Mouse (Mus musculus): ENCODE measurements at regions not wholly inside any gene's neighbourhood (a gene's known extent, or its start where the extent isn't known, plus 50 kb on each side); places are given as distances from the start of the nearest gene placed in this dataset.
A peak's percentile ranks its signal among the peaks of the same experiment; 100 is the strongest.
"Not testable (repeated sequence)": the region's sequence is repeated elsewhere in the genome, so short reads cannot be mapped to it uniquely, and the experiment has no call there.

GRCm38 (mm10) chr14:46591753-46592359, 168.5 kb upstream of the Cdkn3 start:
- DNase-seq (ENCODE audit: low spot score in 2 of 2), result no peak

GRCm38 (mm10) chr14:46591211-46591610, 169.1 kb upstream of the Cdkn3 start:
- no peak for DNase-seq (ENCODE audit: low spot score in 2 of 2)

- no peak for DNase-seq (ENCODE audit: low spot score in 2 of 2)
Measured at GRCm38 (mm10) chr14:46586093-46586492, 174.2 kb upstream of the Cdkn3 start.

GRCm38 (mm10) chr14:46578051-46579000, 182.0 kb upstream of the Cdkn3 start:
- DNase-seq (ENCODE audit: low spot score in 2 of 2), result no peak

- DNase-seq (ENCODE audit: low spot score in 2 of 2), result no peak
Measured at GRCm38 (mm10) chr14:46575889-46576288, 184.5 kb upstream of the Cdkn3 start.

GRCm38 (mm10) chr14:46575414-46575813, 184.9 kb upstream of the Cdkn3 start:
- DNase-seq (ENCODE audit: low spot score in 2 of 2), result no peak

- DNase-seq (ENCODE audit: low spot score in 2 of 2), result no peak
Measured at GRCm38 (mm10) chr14:46573401-46573800, 182.9 kb upstream of the Bmp4 start.

- DNase-seq (ENCODE audit: low spot score in 2 of 2), result not testable (repeated sequence)
Measured at GRCm38 (mm10) chr14:46572972-46573371, 182.5 kb upstream of the Bmp4 start.

- DNase-seq (ENCODE audit: low spot score in 2 of 2), result no peak
Measured at GRCm38 (mm10) chr14:46571841-46572240, 181.4 kb upstream of the Bmp4 start.

- DNase-seq (ENCODE audit: low spot score in 2 of 2), result no peak
Measured at GRCm38 (mm10) chr14:46569273-46569672, 178.8 kb upstream of the Bmp4 start.

- DNase-seq (ENCODE audit: low spot score in 2 of 2), result no peak
Measured at GRCm38 (mm10) chr14:46567411-46567780, 176.9 kb upstream of the Bmp4 start.

- DNase-seq (ENCODE audit: low spot score in 2 of 2), result no peak
Measured at GRCm38 (mm10) chr14:46566681-46567410, 176.4 kb upstream of the Bmp4 start.

GRCm38 (mm10) chr14:46564998-46565397, 174.5 kb upstream of the Bmp4 start:
- peak; percentile 22 to 34 for DNase-seq (ENCODE audit: low spot score in 2 of 2)

GRCm38 (mm10) chr14:46562016-46562415, 171.5 kb upstream of the Bmp4 start:
- no peak for DNase-seq (ENCODE audit: low spot score in 2 of 2)

GRCm38 (mm10) chr14:46553239-46553638, 162.8 kb upstream of the Bmp4 start:
- no peak for DNase-seq (ENCODE audit: low spot score in 2 of 2)

- no peak for DNase-seq (ENCODE audit: low spot score in 2 of 2)
Measured at GRCm38 (mm10) chr14:46546146-46546545, 155.7 kb upstream of the Bmp4 start.

GRCm38 (mm10) chr14:46539466-46540187, 149.2 kb upstream of the Bmp4 start:
- no peak for DNase-seq (ENCODE audit: low spot score in 2 of 2)

GRCm38 (mm10) chr14:46536002-46536762, 145.7 kb upstream of the Bmp4 start:
- DNase-seq (ENCODE audit: low spot score in 2 of 2), result no peak

GRCm38 (mm10) chr14:46532697-46533096, 142.2 kb upstream of the Bmp4 start:
- no peak for DNase-seq (ENCODE audit: low spot score in 2 of 2)

- DNase-seq (ENCODE audit: low spot score in 2 of 2), result no peak
Measured at GRCm38 (mm10) chr14:46530452-46530851, 140.0 kb upstream of the Bmp4 start.
